Mouse (Mus musculus): ENCODE measurements around the gene Reep6. TPM values are rescaled to one million over a fixed set of nuclear protein-coding genes. Genes with fewer than 3 reads are reported as not detected.
A peak's percentile ranks its signal among the peaks of the same experiment; 100 is the strongest.

The Reep6 gene
- total RNA-seq, 2 experiments from 2014 or later, result 38.4 to 61.8 TPM

- no peak for DNase-seq
These were observed 29.0 kb upstream of the Reep6 start for GRCm38 (mm10) chr10:80300672-80301181.

DNA sequence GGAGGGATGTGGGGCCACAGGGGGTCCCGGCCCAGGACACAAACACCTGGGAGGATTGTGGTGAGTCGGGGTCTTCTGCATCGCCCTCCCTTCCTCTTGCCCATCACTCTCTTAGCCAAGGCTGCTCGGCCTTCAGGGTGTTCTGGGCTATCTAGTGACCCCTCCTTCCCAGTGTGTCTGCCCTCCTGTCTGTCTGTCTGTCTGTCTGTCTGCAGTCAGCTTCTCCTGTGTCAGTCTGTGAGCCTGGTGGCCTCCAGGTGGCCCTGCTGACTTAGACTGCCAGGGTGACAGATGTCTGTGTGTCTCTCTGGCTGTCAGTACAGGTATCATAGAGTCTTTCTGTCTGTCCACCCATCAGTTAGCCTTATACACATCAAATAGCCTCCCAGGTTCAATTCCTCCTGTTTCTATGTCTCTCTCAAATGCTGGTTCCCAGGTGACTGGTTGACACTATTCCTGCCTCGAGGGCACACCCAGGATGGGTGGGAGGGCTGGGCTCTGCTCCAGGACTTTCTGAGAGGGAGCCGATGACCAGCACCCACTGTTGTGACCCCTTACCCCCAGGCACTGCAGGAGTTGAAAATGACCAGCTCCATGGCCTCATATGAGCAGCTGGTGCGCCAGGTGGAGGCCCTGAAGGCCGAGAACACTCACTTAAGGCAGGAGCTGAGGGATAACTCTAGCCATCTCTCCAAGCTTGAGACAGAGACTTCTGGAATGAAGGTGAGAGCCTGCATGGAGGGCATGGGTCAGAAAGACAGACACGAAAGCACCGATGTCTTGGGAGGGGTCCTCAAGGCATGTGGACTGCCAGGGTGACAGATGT, 28.3 kb upstream of the Reep6 start:
- DNase-seq, result no peak

- no peak for DNase-seq
These were observed 27.7 kb upstream of the Reep6 start for GRCm38 (mm10) chr10:80302082-80302355.

- peak; percentile 85 for DNase-seq
These were observed 27.3 kb upstream of the Reep6 start for GRCm38 (mm10) chr10:80302471-80302881.

GRCm38 (mm10) chr10:80304458-80304857, 25.3 kb upstream of the Reep6 start:
- DNase-seq, result no peak

DNA sequence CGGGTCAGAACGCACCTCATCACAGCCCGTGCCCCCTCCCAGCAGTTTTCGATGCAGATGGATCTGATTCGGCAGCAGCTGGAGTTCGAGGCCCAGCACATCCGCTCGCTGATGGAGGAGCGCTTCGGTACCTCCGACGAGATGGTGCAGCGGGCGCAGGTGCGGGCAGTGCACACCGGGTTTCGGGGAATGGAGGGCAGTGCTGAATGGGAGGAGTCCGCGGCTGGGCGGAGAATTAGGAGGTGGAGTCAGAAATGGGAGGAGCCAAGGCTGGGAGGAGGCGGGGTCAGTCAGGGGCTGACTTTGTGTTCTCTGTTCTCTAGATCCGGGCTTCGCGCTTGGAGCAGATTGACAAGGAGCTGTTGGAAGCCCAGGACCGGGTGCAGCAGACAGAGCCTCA, 24.9 kb upstream of the Reep6 start:
- peak; percentile 49 for DNase-seq

DNA sequence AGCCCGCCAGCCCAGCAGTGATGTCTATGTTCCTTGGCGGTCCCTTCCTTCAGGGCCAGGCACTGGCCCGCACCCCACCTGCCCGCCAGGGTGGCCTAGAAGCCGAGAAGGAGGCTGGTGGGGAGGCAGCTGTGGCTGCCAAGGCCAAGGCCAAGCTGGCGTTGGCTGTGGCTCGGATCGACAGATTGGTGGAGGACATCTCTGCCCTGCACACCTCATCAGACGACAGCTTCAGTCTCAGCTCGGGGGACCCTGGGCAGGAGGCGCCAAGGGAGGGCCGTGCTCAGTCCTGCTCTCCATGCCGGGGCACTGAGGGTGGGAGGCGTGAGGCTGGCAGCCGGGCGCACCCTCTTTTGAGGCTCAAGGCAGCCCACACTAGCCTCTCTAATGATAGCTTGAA, 18.2 kb upstream of the Reep6 start:
- DNase-seq, result no peak

GRCm38 (mm10) chr10:80312586-80313504, 16.9 kb upstream of the Reep6 start:
- no peak for DNase-seq

DNA sequence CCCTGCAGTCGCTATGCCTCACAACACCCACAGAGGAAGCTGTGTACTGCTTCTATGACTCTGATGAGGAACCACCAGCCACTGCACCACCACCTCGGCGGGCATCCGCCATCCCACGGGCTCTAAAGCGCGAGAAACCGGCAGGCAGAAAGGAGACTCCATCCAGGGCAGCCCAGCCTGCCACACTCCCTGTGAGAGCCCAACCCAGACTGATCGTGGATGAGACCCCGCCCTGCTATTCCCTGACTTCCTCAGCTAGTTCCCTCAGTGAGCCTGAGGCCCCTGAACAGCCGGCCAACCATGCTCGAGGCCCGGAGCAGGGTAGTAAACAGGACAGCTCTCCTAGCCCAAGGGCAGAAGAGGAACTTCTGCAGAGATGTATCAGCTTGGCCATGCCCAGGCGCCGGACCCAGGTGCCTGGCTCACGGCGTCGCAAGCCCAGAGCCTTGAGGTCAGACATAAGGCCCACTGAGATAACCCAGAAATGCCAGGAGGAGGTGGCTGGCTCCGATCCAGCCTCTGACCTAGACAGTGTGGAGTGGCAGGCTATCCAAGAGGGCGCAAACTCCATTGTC, 16.0 kb upstream of the Reep6 start:
- no peak for DNase-seq

- no peak for DNase-seq
These were observed 15.2 kb upstream of the Reep6 start for GRCm38 (mm10) chr10:80314494-80315001.

DNA sequence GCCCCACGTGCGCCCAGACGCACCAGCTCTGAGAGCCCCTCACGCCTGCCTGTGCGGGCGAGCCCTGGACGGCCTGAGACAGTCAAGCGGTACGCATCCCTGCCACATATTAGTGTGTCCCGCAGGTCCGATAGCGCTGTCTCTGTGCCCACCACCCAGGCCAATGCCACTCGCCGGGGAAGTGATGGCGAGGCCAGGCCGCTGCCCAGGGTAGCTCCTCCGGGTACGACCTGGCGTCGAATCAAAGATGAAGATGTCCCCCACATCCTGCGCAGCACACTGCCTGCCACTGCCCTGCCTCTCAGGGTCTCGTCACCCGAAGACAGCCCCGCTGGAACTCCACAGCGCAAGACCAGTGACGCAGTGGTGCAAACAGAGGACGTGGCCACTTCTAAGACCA, 14.4 kb upstream of the Reep6 start:
- no peak for DNase-seq

GRCm38 (mm10) chr10:80316359-80316781, 13.4 kb upstream of the Reep6 start:
- DNase-seq, result no peak

GRCm38 (mm10) chr10:80317011-80317410, 12.7 kb upstream of the Reep6 start:
- no peak for DNase-seq

GRCm38 (mm10) chr10:80320340-80320760, 9.4 kb upstream of the Reep6 start, which contains the start of gene 2310011J03Rik:
TSS of gene 2310011J03Rik (minus strand) at chr10:80320537.
- DNase-seq, result peak; percentile 95

- no peak for DNase-seq
These were observed 8.6 kb upstream of the Reep6 start for GRCm38 (mm10) chr10:80321014-80321669.

GRCm38 (mm10) chr10:80321670-80322581, 7.8 kb upstream of the Reep6 start:
- no peak for DNase-seq

- peak; percentile 43 for DNase-seq
These were observed 6.9 kb upstream of the Reep6 start for GRCm38 (mm10) chr10:80322811-80323211.

- peak; percentile 90 for DNase-seq
These were observed 6.3 kb upstream of the Reep6 start for GRCm38 (mm10) chr10:80323261-80324119.

DNA sequence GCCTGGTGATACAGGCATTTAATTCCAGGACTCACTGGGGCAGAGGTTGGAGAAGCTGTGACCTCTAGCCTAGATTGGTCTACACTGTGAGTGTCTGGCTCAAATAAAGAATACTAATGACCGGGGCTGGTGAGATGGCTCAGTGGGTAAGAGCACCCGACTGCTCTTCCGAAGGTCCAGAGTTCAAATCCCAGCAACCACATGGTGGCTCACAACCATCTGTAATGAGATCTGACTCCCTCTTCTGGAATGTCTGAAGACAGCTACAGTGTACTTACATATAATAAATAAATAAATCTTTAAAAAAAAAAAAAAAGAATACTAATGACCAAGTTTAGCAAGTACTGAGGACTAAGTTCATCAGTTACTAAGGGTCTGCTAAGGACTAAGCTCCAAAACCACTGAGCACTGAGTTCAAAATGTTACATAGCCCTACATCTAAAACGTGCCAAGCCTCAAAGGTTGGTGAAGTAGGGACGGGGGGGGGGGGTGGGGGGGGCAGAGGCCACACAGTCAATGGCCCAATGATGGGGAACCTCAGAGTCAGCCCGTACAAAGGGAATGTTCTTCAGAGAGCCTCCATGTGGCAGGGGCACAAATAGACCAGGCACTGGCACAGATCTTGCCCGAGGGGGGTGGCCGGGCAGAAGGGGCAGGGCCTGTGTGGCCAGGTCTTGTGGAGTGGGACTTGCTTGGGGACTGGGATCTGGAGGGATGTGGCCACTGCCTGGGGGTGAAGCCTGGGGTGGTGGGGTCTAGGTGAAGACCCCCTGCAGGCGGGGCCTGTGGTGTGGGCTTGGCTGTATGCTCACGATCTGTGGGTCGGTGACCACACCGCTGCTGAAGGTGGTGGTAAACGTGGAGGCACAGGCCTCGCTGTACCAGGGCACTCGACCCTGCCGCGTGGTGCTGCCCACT, 5.4 kb upstream of the Reep6 start:
- DNase-seq, result peak; percentile 41
